Mouse (Mus musculus) heart, adult 2 months (tissue): ENCODE measurements at regions not wholly inside any gene's neighbourhood (a gene's known extent, or its start where the extent isn't known, plus 50 kb on each side); places are given as distances from the start of the nearest gene placed in this dataset.

Experiments used
- CTCF ChIP-seq: fragments of 200-600 bp; IDR thresholded peaks from 2 replicates; pipeline ENCODE4 v1.8.1; 2022; ENCODE audit warnings: antibody characterized with exemption, mild to moderate bottlenecking, moderate library complexity
- POLR2A ChIP-seq: fragments of 200-500 bp; IDR thresholded peaks from 2 replicates; pipeline ENCODE4 v1.6.1; 2011; ENCODE audit warnings: mild to moderate bottlenecking, low read depth, low read length, control low read depth; ENCODE audit not compliant: insufficient read depth

DNA sequence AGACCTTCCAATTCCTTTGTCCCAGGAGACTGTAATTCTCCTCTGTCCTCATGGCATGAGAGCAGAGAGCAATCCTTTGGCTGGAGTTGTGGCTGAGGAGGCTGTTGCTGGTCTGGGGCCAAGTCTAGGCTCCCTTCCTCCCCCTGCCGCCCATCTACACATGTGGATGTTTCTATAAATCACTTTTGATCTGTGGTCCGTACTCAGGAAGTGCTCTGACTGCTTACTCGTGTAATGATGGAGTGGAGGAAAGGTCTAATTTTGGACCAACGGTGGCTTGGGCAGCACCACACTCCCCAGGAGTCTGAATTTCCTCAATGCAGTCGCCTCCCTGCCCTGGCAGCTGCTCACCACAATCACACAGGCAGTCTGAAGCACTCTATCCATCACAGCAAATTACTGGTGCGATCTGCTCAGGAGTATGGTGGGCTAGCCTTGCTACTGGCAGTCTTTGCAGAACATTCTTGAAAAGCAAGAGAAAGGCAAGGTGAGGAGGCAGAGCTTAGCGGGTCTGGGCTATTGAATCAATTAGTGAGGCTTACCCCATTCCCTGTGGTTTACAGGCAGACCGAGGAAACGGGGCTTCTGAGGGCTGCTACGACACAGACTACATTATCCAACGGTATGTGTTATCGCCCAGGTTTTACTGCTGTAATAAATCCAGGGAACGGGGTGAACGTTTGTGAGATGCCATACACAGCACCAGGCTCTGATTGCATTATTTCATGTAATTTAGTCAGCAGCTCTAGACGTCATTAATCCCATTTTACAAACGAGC, 104.3 kb upstream of the Veph1 start:
- TF ChIP-seq POLR2A (no peak), CTCF (no peak)
